Mouse (Mus musculus) liver, embryonic 13.5 days (tissue): Measurements from ENCODE around the gene 1500009L16Rik. TPM values are rescaled to one million over a fixed set of nuclear protein-coding genes. Genes with fewer than 3 reads are reported as not detected.
A peak's percentile ranks its signal among the peaks of the same experiment; 100 is the strongest.

ENCODE experiments used
- ATAC-seq: fragments of 200-750 bp; cut with Nextera tagmentation; 2 replicates; pipeline ENCODE4 v1.8.0; 2017; ENCODE audit warnings: low read depth, mild to moderate bottlenecking, moderate number of reproducible peaks, moderate library complexity
- DNase-seq: peaks from one replicate; pipeline ENCODE4 v3.0.0; 2022
- H3K27ac ChIP-seq: fragments of 300-500 bp; sonication (generic); 2 replicates; pipeline ENCODE4 v1.5.1; 2015; ENCODE audit warnings: moderate library complexity, mild to moderate bottlenecking, inconsistent platforms
- H3K27me3 ChIP-seq: fragments of 300-500 bp; sonication (generic); 2 replicates; pipeline ENCODE4 v1.6.1; 2015; ENCODE audit warnings: mild to moderate bottlenecking, inconsistent platforms
- H3K36me3 ChIP-seq: fragments of 300-500 bp; sonication (generic); 2 replicates; pipeline ENCODE4 v1.6.1; 2015; ENCODE audit warnings: mild to moderate bottlenecking, inconsistent platforms
- H3K4me1 ChIP-seq: fragments of 300-500 bp; sonication (generic); replicated peaks from 2 replicates; pipeline ENCODE4 v1.6.1; 2015; ENCODE audit warnings: inconsistent platforms
- H3K4me2 ChIP-seq: fragments of 300-500 bp; sonication (generic); 2 replicates; pipeline ENCODE4 v1.6.1; 2015; ENCODE audit warnings: inconsistent platforms, mild to moderate bottlenecking, moderate library complexity
- H3K4me3 ChIP-seq: fragments of 300-500 bp; sonication (generic); replicated peaks from 2 replicates; pipeline ENCODE4 v1.5.1; 2015; ENCODE audit warnings: mild to moderate bottlenecking, inconsistent platforms
- H3K9ac ChIP-seq: fragments of 300-500 bp; sonication (generic); 2 replicates; pipeline ENCODE4 v1.6.1; 2015; ENCODE audit warnings: mild to moderate bottlenecking, inconsistent platforms
- H3K9me3 ChIP-seq: fragments of 300-500 bp; sonication (generic); replicated peaks from 2 replicates; pipeline ENCODE4 v1.6.1; 2016; ENCODE audit warnings: inconsistent platforms
- WGBS: fragments of 180-500 bp; shearing (Covaris S2); methylation state at CpG from one replicate; pipeline ENCODE4 v1.1.7; 2015; ENCODE audit not compliant: insufficient replicate concordance; 5-methylcytosine and 5-hydroxymethylcytosine counted together
- polyA plus RNA-seq: library from polyadenylated mRNA; unstranded; fragments of >200 nt; fragmentation: Nextera tagmentation; extraction: Ambion mirVana; gene quantifications from 2 replicates; pipeline ENCODE4 v1.2.1, GENCODE M21; 2015

Gene 1500009L16Rik
- polyA plus RNA-seq, 1 experiment from 2014 or later = 2.3 TPM

DNA sequence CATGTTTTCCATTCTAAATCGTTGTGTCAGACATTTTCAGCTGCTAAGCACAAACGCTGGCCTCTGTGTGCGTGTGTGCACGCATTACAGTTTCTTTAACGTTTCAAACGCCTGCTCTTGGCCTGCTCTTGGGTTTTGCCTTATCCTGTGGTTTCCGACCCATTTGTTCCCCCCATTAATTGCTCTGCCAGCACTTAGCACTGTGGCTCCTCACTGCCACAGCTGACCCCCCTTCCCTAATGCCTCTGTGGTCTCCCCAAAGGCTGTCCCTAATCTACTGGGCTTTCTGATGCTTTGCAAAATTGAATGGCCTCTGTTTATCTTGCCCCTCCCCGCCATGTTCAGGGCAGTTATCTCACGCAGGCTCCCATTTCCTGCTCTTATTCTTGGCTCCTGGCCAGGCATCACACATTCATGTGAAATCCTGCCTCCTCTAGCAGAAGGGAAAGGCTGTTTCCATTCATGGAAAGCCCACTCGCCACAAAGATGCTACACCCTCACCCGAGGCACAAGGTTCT is 82.6 kb downstream of the 1500009L16Rik start:
- 10% methylated on average over 11 of the region's 11 CpGs for WGBS
- no peak overlapping the region for H3K4me2 ChIP-seq
- ATAC-seq = 0 out of 2 replicates have a peak, but pooled peaks have one; percentile 26

GRCm38 (mm10) chr10:83807251-83807650 is 84.6 kb downstream of the 1500009L16Rik start:
- no peaks in the 10 kb centered on the region for H3K36me3 ChIP-seq
- no peak overlapping the region for H3K4me3 ChIP-seq
- ATAC-seq = no peak
- H3K9me3 ChIP-seq = no peaks in the 10 kb centered on the region
- H3K27me3 ChIP-seq = no peaks in the 10 kb centered on the region
- peaks cover 7% of the 10 kb centered on the region; the same call in 1 of the 2 replicates for H3K4me1 ChIP-seq
- H3K27ac ChIP-seq = no peak overlapping the region
- DNase-seq = no peak
- no peak overlapping the region for H3K9ac ChIP-seq
- 64% methylated on average over 8 of the region's 8 CpGs for WGBS
- no peak overlapping the region for H3K4me2 ChIP-seq

More for the DNA sequence above, 82.6 kb downstream of the 1500009L16Rik start:
- Histone ChIP-seq H3K27ac (no peak overlapping the region), H3K9ac (no peak overlapping the region), H3K27me3 (no peaks in the 10 kb centered on the region), H3K36me3 (no peaks in the 10 kb centered on the region), H3K4me3 (no peak overlapping the region), H3K4me1 (peaks cover 7% of the 10 kb centered on the region; the same call in 1 of the 2 replicates), H3K9me3 (no peaks in the 10 kb centered on the region)
- no peak for DNase-seq

Other genes starting within 250 kb of the 1500009L16Rik start
- gene Aldh1l2, start 188.7 kb upstream of the 1500009L16Rik start, polyA plus RNA-seq = 0.16 and 0.24 TPM in 2 replicates
- gene Washc4, start 179.1 kb upstream of the 1500009L16Rik start, polyA plus RNA-seq = 11.2 and 18.2 TPM in 2 replicates
- 8.5 and 10.8 TPM in 2 replicates for gene Appl2, start 74.1 kb upstream of the 1500009L16Rik start, polyA plus RNA-seq